Mouse (Mus musculus) bone marrow macrophage, adult 2 months (primary cell): ENCODE measurements around the gene Mkrn2. TPM values are rescaled to one million over a fixed set of nuclear protein-coding genes. Genes with fewer than 3 reads are reported as not detected.
"Not testable (repeated sequence)": the region's sequence is repeated elsewhere in the genome, so short reads cannot be mapped to it uniquely, and the experiment has no call there.

Experiments
- H3K27ac ChIP-seq: 2 replicates; pipeline ENCODE4 v1.5.1; 2012; ENCODE audit warnings: low read depth, low read length; ENCODE audit not compliant: insufficient read depth
- H3K4me1 ChIP-seq: 2 replicates; pipeline ENCODE4 v1.6.1; 2012; ENCODE audit warnings: low read length; ENCODE audit not compliant: control insufficient read depth, insufficient read depth
- H3K4me3 ChIP-seq: 2 replicates; pipeline ENCODE4 v1.5.1; 2012; ENCODE audit warnings: mild to moderate bottlenecking, low read length, moderate library complexity; ENCODE audit not compliant: insufficient read depth
- CTCF ChIP-seq: IDR thresholded peaks from 2 replicates; pipeline ENCODE4 v1.5.1; 2012; ENCODE audit warnings: low read depth, mild to moderate bottlenecking, low read length, moderate library complexity
- POLR2A ChIP-seq: IDR thresholded peaks from 2 replicates; pipeline ENCODE4 v1.6.1; 2012; ENCODE audit warnings: mild to moderate bottlenecking, low read depth, low read length, borderline replicate concordance
- polyA plus RNA-seq: library from polyadenylated mRNA; stranded (reverse); fragments of >200 nt; gene quantifications from 2 replicates; pipeline ENCODE4 v1.2.4, GENCODE M21; 2012; ENCODE audit not compliant: missing spikeins, insufficient read depth, insufficient read length

The Mkrn2 gene
- polyA plus RNA-seq, 1 experiment, result 15.6 TPM

- H3K4me1 ChIP-seq, result peaks cover 14% of the 10 kb centered on the region
- H3K4me3 ChIP-seq, result no peak overlapping the region
- TF ChIP-seq POLR2A (no peak), CTCF (no peak)
- H3K27ac ChIP-seq, result no peak overlapping the region
Measured at GRCm38 (mm10) chr6:115607429-115607828, 5.7 kb downstream of the Mkrn2 start.

GRCm38 (mm10) chr6:115609121-115609520 is 7.4 kb downstream of the Mkrn2 start:
- TF ChIP-seq CTCF (no peak), POLR2A (no peak)
- Histone ChIP-seq H3K4me1 (peaks cover 12% of the 10 kb centered on the region), H3K4me3 (no peak overlapping the region), H3K27ac (no peak overlapping the region)

DNA sequence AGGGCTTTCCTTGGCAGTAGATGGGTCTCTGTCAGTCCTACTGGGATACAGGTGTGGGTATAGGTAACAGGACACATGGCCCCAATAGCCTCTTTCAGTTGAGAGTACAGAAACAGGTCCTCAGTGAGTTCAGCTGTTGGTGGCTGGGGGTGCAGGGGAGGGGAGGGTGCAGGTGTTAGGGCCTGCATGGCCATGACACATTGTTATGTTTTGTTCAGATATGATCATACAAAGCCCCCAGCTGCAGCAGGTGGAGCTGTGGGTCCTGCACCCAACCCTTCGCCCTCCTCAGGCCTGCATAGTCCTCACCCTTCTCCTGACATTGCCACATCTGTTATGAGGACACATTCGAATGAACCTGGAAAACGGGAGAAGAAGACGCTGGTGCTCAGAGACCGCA is 8.6 kb downstream of the Mkrn2 start:
- TF ChIP-seq POLR2A, result no peak
- TF ChIP-seq CTCF, result no peak

DNA sequence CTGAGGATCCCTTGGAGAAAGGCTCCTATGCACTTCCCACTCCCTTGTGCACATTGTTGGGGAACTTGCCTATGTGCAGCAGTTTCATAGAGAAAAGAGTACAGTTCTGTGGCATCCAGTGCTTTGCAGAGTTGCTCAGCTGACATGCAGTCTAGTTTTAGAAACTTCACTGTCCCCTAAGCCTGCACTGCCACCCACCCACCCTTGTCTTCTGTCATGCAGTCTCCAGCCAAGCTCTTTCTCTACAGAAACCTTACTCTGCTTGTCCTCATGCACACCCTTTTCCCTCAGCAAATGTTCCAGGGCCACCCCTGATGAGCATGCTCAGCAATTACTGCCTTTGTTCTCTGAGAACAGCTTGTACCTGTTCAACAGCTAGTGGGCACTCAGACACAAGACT is 12.1 kb downstream of the Mkrn2 start:
- no peak overlapping the region for H3K4me3 ChIP-seq
- TF ChIP-seq CTCF (no peak), POLR2A (no peak)
- peaks cover 5% of the 10 kb centered on the region; the same call in 1 of the 2 replicates for H3K4me1 ChIP-seq
- no peak overlapping the region for H3K27ac ChIP-seq

More for the DNA sequence above, 8.6 kb downstream of the Mkrn2 start:
- peaks cover 12% of the 10 kb centered on the region for H3K4me1 ChIP-seq
- no peak overlapping the region for H3K27ac ChIP-seq
- H3K4me3 ChIP-seq, result no peak overlapping the region

- peaks cover 12% of the 10 kb centered on the region for H3K4me1 ChIP-seq
- no peak overlapping the region for H3K4me3 ChIP-seq
- TF ChIP-seq CTCF (no peak), POLR2A (no peak)
- no peak overlapping the region for H3K27ac ChIP-seq
Measured at GRCm38 (mm10) chr6:115615983-115616382, 14.3 kb downstream of the Mkrn2 start.

DNA sequence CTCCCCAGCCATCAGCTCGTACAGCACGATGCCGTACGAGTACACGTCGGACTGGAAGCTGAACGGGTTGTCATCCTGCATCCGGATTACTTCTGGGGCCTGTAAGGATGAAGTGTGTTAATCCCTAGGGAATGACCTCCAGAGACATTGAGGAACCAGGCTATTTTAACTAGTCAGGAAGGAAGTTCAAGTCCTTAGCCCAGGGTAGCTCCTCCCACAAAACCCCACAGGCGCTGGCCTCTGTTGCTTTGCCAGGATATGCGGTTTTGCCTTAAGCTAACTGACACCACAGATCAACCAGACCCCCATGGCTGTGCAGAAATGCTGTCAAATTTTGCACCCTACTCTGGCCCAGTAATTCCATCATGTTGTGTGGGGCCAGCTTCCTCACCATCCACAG is 18.1 kb downstream of the Mkrn2 start:
- Histone ChIP-seq H3K27ac (no peak overlapping the region), H3K4me1 (peaks cover 7% of the 10 kb centered on the region), H3K4me3 (no peak overlapping the region)
- no peak for TF ChIP-seq POLR2A
- TF ChIP-seq CTCF, result no peak

GRCm38 (mm10) chr6:115620942-115621341 is 19.2 kb downstream of the Mkrn2 start:
- no peak for TF ChIP-seq POLR2A
- TF ChIP-seq CTCF, result no peak
- Histone ChIP-seq H3K4me3 (no peak overlapping the region), H3K27ac (no peak overlapping the region), H3K4me1 (peaks cover 7% of the 10 kb centered on the region)

- no peak for TF ChIP-seq CTCF
- no peak for TF ChIP-seq POLR2A
- H3K27ac ChIP-seq, result peak overlapping the region; percentile 60
- H3K4me3 ChIP-seq, result peak overlapping the region; percentile 55
- H3K4me1 ChIP-seq, result no peaks in the 10 kb centered on the region
Measured at GRCm38 (mm10) chr6:115626121-115626520, 24.4 kb downstream of the Mkrn2 start.

GRCm38 (mm10) chr6:115631056-115631795 is 29.5 kb downstream of the Mkrn2 start:
- Histone ChIP-seq H3K27ac (no peak overlapping the region), H3K4me3 (no peak overlapping the region), H3K4me1 (no peaks in the 10 kb centered on the region)
- TF ChIP-seq POLR2A (no peak), CTCF (no peak)

- Histone ChIP-seq H3K4me3 (no peak overlapping the region), H3K4me1 (no peaks in the 10 kb centered on the region), H3K27ac (no peak overlapping the region)
- TF ChIP-seq POLR2A, result no peak
- TF ChIP-seq CTCF, result no peak
Measured at GRCm38 (mm10) chr6:115634015-115634414, 32.3 kb downstream of the Mkrn2 start.

GRCm38 (mm10) chr6:115638188-115638587 is 36.5 kb downstream of the Mkrn2 start:
- not testable (repeated sequence) for H3K4me3 ChIP-seq, H3K27ac ChIP-seq, H3K4me1 ChIP-seq
